Mouse (Mus musculus) cerebellum, adult 2 months (tissue): Measurements from ENCODE around the gene Cers4.

Source experiments
- CTCF ChIP-seq: fragments of 200-500 bp; IDR thresholded peaks from 2 replicates; pipeline ENCODE4 v1.5.1; 2011; ENCODE audit warnings: low read depth, mild to moderate bottlenecking, control low read depth, low read length, moderate library complexity, borderline replicate concordance; ENCODE audit not compliant: insufficient read depth
- POLR2A ChIP-seq: fragments of 200-500 bp; IDR thresholded peaks from 2 replicates; pipeline ENCODE4 v1.6.1; 2011; ENCODE audit warnings: low read length, control low read depth, borderline replicate concordance; ENCODE audit not compliant: insufficient read depth

- TF ChIP-seq CTCF: no peak
- TF ChIP-seq POLR2A: no peak
Observed at GRCm38 (mm10) chr8:4497610-4498009, 4.8 kb downstream of the Cers4 start.
